Comparison of ENCODE assay signal across 15 mouse cellular contexts in genomic region chr3:151445936-151446335, GRCm38 (mm10). TPM values are rescaled to one million over a fixed set of nuclear protein-coding genes. Genes with fewer than 3 reads are reported as not detected.
DNase-seq lines count a peak whose midpoint lies in the region; ATAC-seq lines count a peak whose summit lies in the region.
"Had no signal": no experiment of that assay in that cellular context is flagged by ENCODE, and none has a peak within 500 bp of the region (broad histone marks: within the 10 kb centered on the region; RNA-seq: fewer than 3 reads in every experiment).

No protein-coding gene starts in this region.

- H3K9ac ChIP-seq in heart, embryonic 14.5 days (ENCODE audit: low read length), result no peak overlapping the region
- H3K9ac ChIP-seq in lung, embryonic 16.5 days (ENCODE audit: low read length), result no peak overlapping the region
- H3K9ac ChIP-seq in stomach, embryonic 16.5 days (ENCODE audit: low read length), result no peak overlapping the region
- H3K9ac ChIP-seq in forebrain, embryonic 14.5 days (ENCODE audit: low read length), result no peak overlapping the region
- H3K9ac ChIP-seq: embryonic facial prominence, embryonic 12.5 days; forebrain, postnatal 0 days; hindbrain, embryonic 15.5 days had no signal

- no peak overlapping the region for H3K4me2 ChIP-seq in heart, embryonic 14.5 days (ENCODE audit: low read length)
- H3K4me2 ChIP-seq in lung, embryonic 16.5 days (ENCODE audit: low read depth, low read length), result no peak overlapping the region
- H3K4me2 ChIP-seq in stomach, embryonic 16.5 days (ENCODE audit: low read depth, low read length), result no peak overlapping the region
- H3K4me2 ChIP-seq in forebrain, embryonic 14.5 days (ENCODE audit: low read length), result no peak overlapping the region
- H3K4me2 ChIP-seq: embryonic facial prominence, embryonic 12.5 days; hindbrain, embryonic 15.5 days had no signal

- intact Hi-C loops in heart, postnatal 25 days (cut with DNase I), result no loop called here

- H3K4me1 ChIP-seq in heart, embryonic 14.5 days (ENCODE audit: control insufficient read depth in 2 of 2, insufficient read depth in 2 of 2, low read length in 2 of 2), result no peaks in the 10 kb centered on the region
- H3K4me1 ChIP-seq in lung, embryonic 16.5 days (replicated peaks; ENCODE audit: control insufficient read depth, insufficient read depth, low read length), result no peaks in the 10 kb centered on the region
- H3K4me1 ChIP-seq in stomach, embryonic 16.5 days (ENCODE audit: control insufficient read depth, insufficient read depth, low read length), result no peaks in the 10 kb centered on the region
- H3K4me1 ChIP-seq in forebrain, embryonic 14.5 days (ENCODE audit: control insufficient read depth, insufficient read depth, low read length), result no peaks in the 10 kb centered on the region
- H3K4me1 ChIP-seq: embryonic facial prominence, embryonic 12.5 days; hindbrain, embryonic 15.5 days had no signal

- H3K9me3 ChIP-seq in heart, embryonic 14.5 days (ENCODE audit: control insufficient read depth, low read length), result no peaks in the 10 kb centered on the region
- H3K9me3 ChIP-seq in lung, embryonic 16.5 days (ENCODE audit: control insufficient read depth, low read length), result no peaks in the 10 kb centered on the region
- no peaks in the 10 kb centered on the region for H3K9me3 ChIP-seq in stomach, embryonic 16.5 days (replicated peaks; ENCODE audit: control insufficient read depth, low read length)
- H3K9me3 ChIP-seq in forebrain, embryonic 14.5 days (replicated peaks; ENCODE audit: control insufficient read depth, low read length), result no peaks in the 10 kb centered on the region
- H3K9me3 ChIP-seq: embryonic facial prominence, embryonic 12.5 days; hindbrain, embryonic 15.5 days had no signal

- no peak overlapping the region for H3K4me3 ChIP-seq in heart, embryonic 14.5 days (ENCODE audit: control insufficient read depth in 1 of 2, insufficient read depth in 1 of 2, low read depth in 1 of 2, low read length in 2 of 2)
- no peak overlapping the region for H3K4me3 ChIP-seq in lung, embryonic 16.5 days (ENCODE audit: low read length)
- H3K4me3 ChIP-seq in stomach, embryonic 16.5 days (replicated peaks; ENCODE audit: low read length), result no peak overlapping the region
- H3K4me3 ChIP-seq in forebrain, embryonic 14.5 days (ENCODE audit: low read depth, low read length), result no peak overlapping the region
- H3K4me3 ChIP-seq: embryonic facial prominence, embryonic 12.5 days; hindbrain, embryonic 15.5 days had no signal

- 29% methylated on average over 2 of the region's 2 CpGs for WGBS in heart, embryonic 14.5 days
- WGBS in lung, embryonic 16.5 days, result 30% methylated on average over 2 of the region's 2 CpGs
- WGBS in stomach, embryonic 16.5 days, result 45% methylated on average over 2 of the region's 2 CpGs
- WGBS in forebrain, embryonic 14.5 days, result 67% methylated on average over 2 of the region's 2 CpGs

- no peaks in the 10 kb centered on the region for H3K27me3 ChIP-seq in heart, embryonic 14.5 days (ENCODE audit: control insufficient read depth, insufficient read depth, low read length)
- no peaks in the 10 kb centered on the region for H3K27me3 ChIP-seq in lung, embryonic 16.5 days (ENCODE audit: control insufficient read depth, insufficient read depth, low read depth, low read length)
- no peaks in the 10 kb centered on the region for H3K27me3 ChIP-seq in stomach, embryonic 16.5 days (ENCODE audit: control insufficient read depth, insufficient read depth, low read length)
- no peaks in the 10 kb centered on the region for H3K27me3 ChIP-seq in forebrain, embryonic 14.5 days (replicated peaks; ENCODE audit: control insufficient read depth, insufficient read depth, low read length)
- H3K27me3 ChIP-seq: embryonic facial prominence, embryonic 12.5 days; hindbrain, embryonic 15.5 days had no signal

- no peak overlapping the region for H3K27ac ChIP-seq in heart, embryonic 14.5 days (replicated peaks in 1 of 2; ENCODE audit: control insufficient read depth in 1 of 2, insufficient read depth in 1 of 2, low read depth in 2 of 2, low read length in 2 of 2)
- no peak overlapping the region for H3K27ac ChIP-seq in lung, embryonic 16.5 days (ENCODE audit: low read length)
- no peak overlapping the region for H3K27ac ChIP-seq in stomach, embryonic 16.5 days (ENCODE audit: low read length)
- H3K27ac ChIP-seq in forebrain, embryonic 14.5 days (ENCODE audit: low read depth, low read length), result no peak overlapping the region
- H3K27ac ChIP-seq: embryonic facial prominence, embryonic 12.5 days; hindbrain, embryonic 15.5 days had no signal

- no peaks in the 10 kb centered on the region for H3K36me3 ChIP-seq in heart, embryonic 14.5 days (ENCODE audit: control insufficient read depth, insufficient read depth, low read length)
- no peaks in the 10 kb centered on the region for H3K36me3 ChIP-seq in lung, embryonic 16.5 days (ENCODE audit: control insufficient read depth, insufficient read depth, low read length)
- H3K36me3 ChIP-seq in stomach, embryonic 16.5 days (ENCODE audit: control insufficient read depth, insufficient read depth, low read length), result no peaks in the 10 kb centered on the region
- H3K36me3 ChIP-seq in forebrain, embryonic 14.5 days (ENCODE audit: control insufficient read depth, insufficient read depth, low read length), result no peaks in the 10 kb centered on the region
- H3K36me3 ChIP-seq: embryonic facial prominence, embryonic 12.5 days; hindbrain, embryonic 15.5 days had no signal

- DNase-seq in heart, postnatal 25 days (ENCODE audit: low spot score), result no peak
- no peak for DNase-seq in lung, postnatal 10 days
- peak; percentile 33 for DNase-seq in adrenal gland, postnatal 14 days
- DNase-seq in forebrain, embryonic 14.5 days (ENCODE audit: low spot score), result no peak
- no peak for DNase-seq in layer of hippocampus, postnatal 14 days (ENCODE audit: low spot score in 2 of 2)
- DNase-seq: forebrain, postnatal 0 days; heart, adult 18-20 months; layer of hippocampus, adult 9-11 months; lung, postnatal 36 days; thymus, postnatal 4 days had no signal

- peak; percentile 54; the same call in 1 of the 2 replicates for ATAC-seq in heart, embryonic 14.5 days (ENCODE audit: insufficient number of reproducible peaks, insufficient read depth, low FRiP score, low read depth)
- peak; percentile 67; the same call in 1 of the 2 replicates for ATAC-seq in lung, embryonic 16.5 days (ENCODE audit: low read depth)
- ATAC-seq in stomach, embryonic 16.5 days (ENCODE audit: insufficient read depth, low FRiP score), result peak; percentile 47
- no peak for ATAC-seq in forebrain, embryonic 14.5 days
- ATAC-seq: forebrain, postnatal 0 days had no signal

RNA-seq across cellular contexts. Expression of gene Adgrl4, which starts 8.2 kb away (rescaled TPM):
- polyA plus RNA-seq in heart, embryonic 14.5 days (2014; fragmentation: Nextera tagmentation; extraction: Ambion mirVana), result 18.2 and 20.3 TPM in 2 replicates
- 10 to 100 TPM; 74.5 to 88.8 TPM for total RNA-seq in heart, postnatal 25 days (2021)
- 23.9 and 25.0 TPM in 2 replicates for polyA plus RNA-seq in lung, embryonic 16.5 days (2015; fragmentation: Nextera tagmentation; extraction: Ambion mirVana)
- total RNA-seq in adrenal gland, postnatal 14 days (2021), result 64.7 and 72.0 TPM in 2 replicates
- 6.6 and 7.1 TPM in 2 replicates for polyA plus RNA-seq in stomach, embryonic 16.5 days (2015; fragmentation: Nextera tagmentation; extraction: Ambion mirVana)
- 14.9 and 16.0 TPM in 2 replicates for polyA plus RNA-seq in forebrain, embryonic 14.5 days (2014; fragmentation: Nextera tagmentation; extraction: Ambion mirVana)
- total RNA-seq in layer of hippocampus, postnatal 14 days (2021), result 10 to 100 TPM; 26.1 to 28.0 TPM
